Mouse (Mus musculus): ENCODE results near the gene Dusp6.

- no peak for TF ChIP-seq CTCF (IDR thresholded peaks at IDR 0.05; ENCODE audit: control insufficient read depth, insufficient read depth, insufficient replicate concordance, low read depth, low read length)
- TF ChIP-seq POLR2A (IDR thresholded peaks at IDR 0.05; ENCODE audit: control insufficient read depth, low read depth, low read length) = no peak
Measured at GRCm38 (mm10) chr10:99274640-99275039, 11.6 kb downstream of the Dusp6 start.
